In genomic region chr1:151011056-151011455, GRCm38 (mm10) we compare ENCODE assay signal across 9 mouse cellular contexts. TPM values are rescaled to one million over a fixed set of nuclear protein-coding genes. Genes with fewer than 3 reads are reported as not detected.
A peak's percentile ranks its signal among the peaks of the same experiment; 100 is the strongest.
DNase-seq lines count a peak whose midpoint lies in the region; TF ChIP-seq lines count a peak whose summit lies in the region.
"Had no signal": no experiment of that assay in that cellular context is flagged by ENCODE, and none has a peak within 500 bp of the region (broad histone marks: within the 10 kb centered on the region; RNA-seq: fewer than 3 reads in every experiment).

No protein-coding gene starts in this region.

- TF ChIP-seq POLR2A in lung, adult 2 months (IDR thresholded peaks at IDR 0.05; ENCODE audit: borderline replicate concordance, extremely low read depth, low read depth, low read length) = no peak

- 27% methylated on average over 7 of the region's 7 CpGs for WGBS in lung, adult 2 months

- no peaks in the 10 kb centered on the region for H3K4me1 ChIP-seq in lung, adult 2 months (ENCODE audit: control insufficient read depth, insufficient read depth, low read length)

- DNase-seq in CD8-positive naive resting alpha-beta T cell, adult 2 months (ENCODE audit: low read depth in 2 of 2, low spot score in 2 of 2) = peak; percentile 64 to 69
- DNase-seq in WW6 (ENCODE audit: low read depth, low spot score) = peak; percentile 48
- DNase-seq in cerebellum, postnatal 36 days = peak; percentile 57 to 64
- DNase-seq in gastrocnemius, postnatal 10 days = peak; percentile 76
- peak; percentile 63 to 87 for DNase-seq in kidney, postnatal 36 days
- DNase-seq in lung, adult 2 months = peak; percentile 73
- DNase-seq in retina, postnatal 1 day = peak; percentile 76
- peak; percentile 45 to 46 for DNase-seq in urinary bladder, postnatal 36 days (ENCODE audit: low spot score in 2 of 2)

- peak; percentile 85 for TF ChIP-seq CTCF in lung, adult 2 months (IDR thresholded peaks at IDR 0.05; ENCODE audit: insufficient read depth, low read length)

- no peak overlapping the region for H3K4me3 ChIP-seq in lung, adult 2 months (replicated peaks; ENCODE audit: extremely low read depth, low read depth, low read length)
- H3K4me3 ChIP-seq: limb, embryonic 15.5 days had no signal

RNA-seq across cellular contexts. Expression of gene Hmcn1, which starts 17.8 kb away (rescaled TPM):
- total RNA-seq in gastrocnemius, postnatal 10 days (2021) = 10 to 100 TPM; 10.3 to 13.1 TPM
- 48.8 and 72.0 TPM in 2 replicates for polyA plus RNA-seq in lung, adult 2 months (2012; rRNA removed)
